Mouse (Mus musculus): ENCODE results near the gene Olfr1428.
"Not testable (repeated sequence)": the region's sequence is repeated elsewhere in the genome, so short reads cannot be mapped to it uniquely, and the experiment has no call there.

Gene Olfr1428

GRCm38 (mm10) chr19:12115797-12116196, at the start of gene Olfr1428:
Gene Olfr1428, minus strand, starts transcription at chr19:12115897.
- DNase-seq: no peak

DNA sequence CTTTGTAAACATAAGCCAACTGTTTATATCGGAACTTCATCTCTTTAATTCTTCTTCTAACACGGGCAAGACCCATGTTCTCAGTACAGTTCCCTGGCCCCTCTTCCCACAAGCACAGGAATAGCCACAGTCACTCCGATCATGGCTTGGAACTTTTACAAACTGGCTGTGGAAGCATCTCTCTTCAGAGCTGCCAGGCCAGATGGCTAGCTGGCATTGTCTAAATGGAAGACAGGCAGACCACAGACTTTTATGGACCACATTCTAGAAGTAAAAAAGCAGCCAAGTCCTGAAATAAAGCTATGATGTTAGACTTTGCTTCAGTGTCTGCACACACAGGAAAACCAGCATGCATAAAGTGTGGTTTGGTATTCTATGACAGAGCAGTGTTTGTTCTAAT, 29.8 kb upstream of the Olfr1428 start:
- no peak for DNase-seq

GRCm38 (mm10) chr19:12143356-12143755, 27.7 kb upstream of the Olfr1428 start:
- no peak for DNase-seq

DNA sequence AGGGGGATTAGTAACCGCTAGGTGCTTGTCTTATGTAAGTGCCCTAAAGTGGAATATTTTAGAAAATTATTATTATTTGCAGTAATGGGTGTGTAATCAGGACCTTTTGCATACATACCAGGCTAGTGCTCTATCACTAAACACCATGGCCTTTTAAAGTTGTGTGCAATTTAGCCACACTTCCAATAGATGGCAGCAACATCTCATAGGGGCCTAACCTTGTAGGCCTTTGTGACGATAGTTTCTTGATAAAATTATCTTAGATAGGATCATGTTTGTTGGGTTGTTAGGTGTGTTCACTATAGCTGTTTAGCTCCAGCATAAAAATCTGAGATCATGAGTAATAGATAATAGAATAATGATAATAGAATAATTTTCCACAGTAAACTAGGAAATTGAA, 18.6 kb upstream of the Olfr1428 start:
- DNase-seq: no peak

DNA sequence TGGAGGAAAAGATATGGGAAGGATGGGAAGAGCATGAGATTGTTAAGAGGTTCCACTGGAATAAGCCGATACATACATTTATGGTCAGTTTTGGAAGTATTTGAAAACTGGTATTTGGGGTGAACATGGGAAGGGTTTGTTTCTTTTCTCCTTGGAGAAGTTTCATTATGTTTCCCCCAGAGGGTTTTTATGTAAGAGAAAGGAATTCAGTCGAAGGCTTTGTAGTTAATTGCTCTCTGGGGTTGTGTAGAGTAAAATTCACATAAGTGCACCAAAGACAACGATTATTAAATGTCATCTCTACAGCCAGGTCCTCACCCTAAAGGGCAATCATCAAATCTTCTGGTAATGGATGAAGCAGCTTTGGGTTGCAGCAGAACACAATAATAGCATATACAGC, 7.4 kb upstream of the Olfr1428 start, which contains the start of gene Olfr76:
Gene Olfr76, minus strand, starts transcription at position 101 of the 400 bp plus-strand sequence.
- no peak for DNase-seq

DNA sequence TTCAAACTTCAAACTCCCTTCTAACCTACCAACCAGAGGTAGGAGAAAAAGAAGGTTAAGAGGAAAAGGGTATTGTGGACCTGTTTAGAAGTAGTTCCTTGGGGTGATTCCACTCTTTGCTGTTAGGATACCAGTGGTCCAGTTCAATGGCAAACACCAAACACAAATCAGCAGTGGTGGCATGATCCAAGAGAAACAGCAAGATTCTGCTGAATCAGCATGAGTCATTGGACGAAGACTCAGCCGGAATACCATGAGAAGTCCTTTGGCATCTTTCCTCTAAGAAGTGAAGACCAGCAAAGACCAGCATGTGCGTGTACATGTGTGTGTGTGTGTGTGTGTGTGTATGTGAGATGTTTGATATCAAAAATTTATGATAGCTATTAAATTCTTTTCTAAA, 767 bp upstream of the Olfr1428 start:
- DNase-seq: no peak

DNA sequence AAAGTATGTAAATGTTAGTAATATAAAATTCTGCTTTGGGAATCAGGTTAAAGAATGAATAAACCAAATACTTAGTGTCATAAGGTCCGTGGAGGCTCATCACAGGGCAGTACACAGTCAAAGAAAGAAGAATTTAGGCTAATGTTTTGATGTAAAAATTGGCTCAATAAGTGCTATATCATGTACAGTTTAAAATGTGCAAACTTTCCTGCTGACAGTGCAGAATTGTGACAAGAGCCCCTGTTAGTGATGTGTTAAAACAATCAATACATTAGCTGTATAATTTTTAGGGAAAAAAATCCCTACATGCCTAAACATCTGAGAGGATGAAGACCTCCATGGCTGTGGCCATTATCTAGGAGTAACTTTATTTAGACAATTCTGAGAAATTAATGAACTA, 1.9 kb downstream of the Olfr1428 start:
- DNase-seq: no peak

DNA sequence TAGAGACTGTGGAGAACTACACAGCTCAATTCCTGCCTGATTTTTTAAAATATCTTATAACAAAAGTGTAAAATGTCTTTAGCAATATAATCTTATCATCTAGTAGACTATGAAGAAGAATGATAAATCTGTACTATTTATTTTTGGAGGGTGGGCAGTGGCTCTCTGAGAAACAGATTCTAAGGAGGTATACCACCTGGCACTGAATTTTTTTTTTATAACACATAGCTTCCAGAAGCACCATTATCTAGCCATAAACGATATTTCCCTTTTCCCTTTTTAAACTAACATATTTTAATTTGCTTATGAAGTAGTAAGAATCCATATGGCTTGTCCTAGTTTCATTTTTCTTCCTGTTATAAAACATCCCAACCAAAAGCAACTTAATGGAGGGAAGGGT, 11.2 kb downstream of the Olfr1428 start:
- DNase-seq: no peak

GRCm38 (mm10) chr19:12103234-12103633, 12.5 kb downstream of the Olfr1428 start, which contains the start of gene Olfr1427:
Gene Olfr1427, minus strand, starts transcription at chr19:12103334.
- DNase-seq: no peak

GRCm38 (mm10) chr19:12091913-12092312, 23.8 kb downstream of the Olfr1428 start, which contains the start of gene Olfr1426:
Gene Olfr1426, minus strand, starts transcription at chr19:12092013.
- DNase-seq: no peak

DNA sequence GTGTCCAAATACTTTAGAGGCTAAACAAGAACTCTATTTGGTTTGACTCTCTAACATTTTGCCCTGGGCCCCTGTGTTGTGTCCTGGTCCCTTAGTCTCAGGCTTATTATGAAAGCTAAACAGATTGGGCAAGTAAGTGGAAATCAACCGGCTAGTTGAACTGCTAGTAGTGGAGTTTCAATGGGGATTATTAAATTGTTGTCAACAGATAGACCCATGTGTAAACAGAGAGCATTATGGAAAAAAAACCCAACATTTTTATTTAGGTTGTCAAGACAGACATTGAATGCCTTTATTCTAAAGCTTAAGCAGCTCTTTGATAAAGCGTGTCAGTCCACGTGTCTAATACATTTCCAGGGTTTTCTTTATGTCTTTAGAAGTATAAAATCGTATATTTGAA, 38.1 kb downstream of the Olfr1428 start, which contains the start of gene Olfr1425:
Gene Olfr1425, minus strand, starts transcription at position 101 of the 400 bp plus-strand sequence.
- DNase-seq: not testable (repeated sequence)

DNA sequence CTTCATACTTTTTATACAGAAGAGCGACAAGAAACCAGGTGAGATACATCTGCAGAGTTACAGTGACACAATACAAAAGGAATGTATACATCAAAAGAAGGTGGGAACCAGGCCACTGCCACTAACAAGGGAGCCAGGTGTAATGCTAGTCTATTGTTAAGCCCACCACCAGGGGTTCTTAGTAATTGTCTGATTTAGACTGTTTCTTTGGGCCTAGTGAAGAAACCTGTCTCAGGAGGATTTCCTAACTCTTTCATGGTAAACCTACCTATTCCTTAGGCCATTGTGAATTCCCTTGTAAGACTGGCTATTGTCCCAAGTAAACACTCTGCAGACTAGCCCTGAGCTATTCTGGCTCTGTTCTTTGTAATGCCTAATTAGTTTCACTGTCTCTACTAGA, 46.2 kb downstream of the Olfr1428 start:
- DNase-seq: not testable (repeated sequence)

DNA sequence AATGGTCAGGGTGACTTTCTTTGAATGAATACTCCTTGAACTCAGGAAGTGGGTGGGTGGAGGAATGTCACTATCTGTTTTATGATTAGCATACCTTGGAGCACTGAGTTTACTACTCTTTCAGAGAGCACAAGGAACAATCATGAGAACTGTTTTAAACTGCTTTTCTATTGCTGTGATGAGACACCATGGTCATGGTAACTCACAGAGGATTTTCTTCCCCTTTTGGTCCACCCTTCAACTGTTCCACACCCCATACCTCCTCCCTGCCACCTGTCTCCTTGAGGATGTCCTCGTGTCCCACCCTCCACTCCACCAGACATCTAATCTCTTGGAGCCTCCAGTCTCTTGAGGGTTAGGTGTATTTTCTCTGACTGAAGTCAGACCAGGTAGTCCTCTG, 47.9 kb downstream of the Olfr1428 start:
- DNase-seq: not testable (repeated sequence)

DNA sequence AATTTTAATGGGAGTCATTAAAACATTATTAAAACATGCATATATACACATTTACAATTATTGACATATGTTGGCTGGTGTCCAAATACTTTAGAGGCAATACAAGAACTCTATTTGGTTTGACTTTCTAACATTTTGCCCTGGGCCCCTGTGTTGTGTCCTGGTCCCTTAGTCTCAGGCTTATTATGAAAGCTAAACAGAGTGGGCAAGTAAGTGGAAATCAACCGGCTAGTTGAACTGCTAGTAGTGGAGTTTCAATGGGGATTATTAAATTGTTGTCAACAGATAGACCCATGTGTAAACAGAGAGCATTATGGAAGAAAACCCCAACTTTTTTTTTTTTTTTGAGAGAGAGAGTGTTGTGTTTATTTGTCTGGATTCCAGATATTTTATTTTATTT, 53.1 kb downstream of the Olfr1428 start, which contains the start of gene Olfr1424:
Gene Olfr1424, minus strand, starts transcription at position 101 of the 400 bp plus-strand sequence.
- not testable (repeated sequence) for DNase-seq

Measured in cerebellum, adult 9-11 months (tissue).